Mouse (Mus musculus): Measurements from ENCODE around the gene Ccdc6.
A peak's percentile ranks its signal among the peaks of the same experiment; 100 is the strongest.

Ccdc6 gene

GRCm38 (mm10) chr10:70095031-70095470 lies 1.9 kb upstream of the Ccdc6 start:
- DNase-seq (ENCODE audit: low spot score): no peak

- DNase-seq (ENCODE audit: low spot score): no peak
Measured at GRCm38 (mm10) chr10:70095506-70096270, 1.2 kb upstream of the Ccdc6 start.

GRCm38 (mm10) chr10:70097291-70097901 lies 475 bp downstream of the Ccdc6 start:
- no peak for DNase-seq (ENCODE audit: low spot score)

- peak; percentile 28 for DNase-seq (ENCODE audit: low spot score)
Measured at GRCm38 (mm10) chr10:70097911-70098569, 1.1 kb downstream of the Ccdc6 start.

DNA sequence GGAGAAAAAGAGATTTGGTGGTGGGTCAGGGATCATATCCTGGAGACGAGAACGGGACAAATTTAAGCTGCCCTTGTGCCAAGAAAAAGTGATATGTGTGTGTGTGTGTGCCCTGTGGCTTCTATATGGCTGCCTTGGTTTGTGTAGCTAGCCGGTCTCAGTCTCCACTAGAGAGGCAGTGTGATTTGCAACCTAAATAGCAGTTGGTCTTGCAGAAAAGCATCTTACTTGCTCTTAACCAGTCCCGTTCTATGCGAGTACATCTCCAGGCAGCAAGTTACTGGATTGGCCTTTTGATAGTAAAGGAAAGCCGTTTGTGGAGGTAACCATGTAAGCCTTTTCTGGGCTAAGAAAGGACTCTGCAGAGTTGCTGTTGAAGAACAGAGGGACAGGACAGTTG lies 1.7 kb downstream of the Ccdc6 start:
- DNase-seq (ENCODE audit: low spot score): no peak

GRCm38 (mm10) chr10:70099052-70099451 lies 2.1 kb downstream of the Ccdc6 start:
- no peak for DNase-seq (ENCODE audit: low spot score)

DNA sequence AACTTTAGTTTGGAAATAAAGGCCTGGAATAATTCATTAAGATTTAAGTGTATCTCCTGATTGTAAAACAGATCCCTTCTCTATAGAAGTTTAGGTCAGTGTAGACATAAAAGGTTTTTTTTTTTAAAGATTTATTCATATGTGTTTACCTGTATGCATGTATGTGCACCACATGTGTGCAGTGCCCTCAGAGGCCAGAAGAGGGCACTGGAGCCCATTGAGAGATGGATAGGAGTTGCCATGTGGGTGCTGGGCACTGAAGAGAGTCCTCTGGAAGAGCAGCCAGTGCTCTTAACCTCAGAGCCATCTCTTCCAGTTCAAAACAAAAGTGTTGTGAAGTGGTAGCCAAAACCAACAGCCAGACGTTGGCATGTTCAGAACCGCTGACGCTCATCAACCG lies 5.2 kb downstream of the Ccdc6 start:
- DNase-seq (ENCODE audit: low spot score): no peak

- DNase-seq (ENCODE audit: low spot score): no peak
Measured at GRCm38 (mm10) chr10:70108016-70108415, 11.1 kb downstream of the Ccdc6 start.

DNA sequence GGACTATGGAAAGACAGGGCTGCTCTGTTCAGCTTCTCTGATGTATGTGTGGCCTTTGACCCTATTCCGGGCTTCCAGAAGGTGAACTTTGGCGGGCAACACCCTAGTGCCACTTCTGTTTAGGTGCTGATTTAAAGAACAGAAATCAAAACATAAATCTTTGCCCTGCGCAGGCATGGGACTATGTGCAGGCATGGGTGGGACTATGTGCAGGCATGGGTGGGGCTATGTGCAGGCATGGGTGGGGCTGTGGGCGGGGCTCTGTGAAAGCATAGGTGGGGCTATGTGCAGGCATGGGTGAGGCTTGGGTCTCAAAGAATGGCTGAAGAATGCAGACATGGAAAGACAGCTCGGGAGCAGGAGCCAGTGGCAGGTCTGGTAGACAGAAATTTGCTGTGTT lies 13.1 kb downstream of the Ccdc6 start:
- no peak for DNase-seq (ENCODE audit: low spot score)

GRCm38 (mm10) chr10:70110815-70111214 lies 13.9 kb downstream of the Ccdc6 start:
- no peak for DNase-seq (ENCODE audit: low spot score)

DNA sequence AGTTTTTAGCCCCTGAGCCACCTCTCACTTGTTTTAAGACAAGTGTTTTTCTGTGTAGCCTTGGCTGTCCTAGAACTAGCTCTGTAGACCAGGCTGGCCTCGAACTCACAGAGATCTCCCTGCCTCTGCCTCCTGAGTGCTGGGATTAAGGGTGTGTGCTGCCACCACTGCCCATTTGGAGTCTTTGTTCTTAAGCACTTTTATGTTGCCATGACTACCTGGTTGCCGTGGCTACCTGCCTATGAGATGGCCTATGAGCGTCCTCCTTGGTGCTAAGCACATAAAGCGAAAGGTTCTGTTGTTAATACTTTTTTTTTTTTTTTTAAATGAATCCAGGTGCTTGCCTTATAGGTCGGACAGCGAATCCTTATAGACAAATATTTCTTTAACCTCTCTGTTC lies 14.7 kb downstream of the Ccdc6 start:
- DNase-seq (ENCODE audit: low spot score): no peak

- no peak for DNase-seq (ENCODE audit: low spot score)
Measured at GRCm38 (mm10) chr10:70114048-70114635, 17.2 kb downstream of the Ccdc6 start.

GRCm38 (mm10) chr10:70116454-70116853 lies 19.5 kb downstream of the Ccdc6 start:
- DNase-seq (ENCODE audit: low spot score): no peak

- no peak for DNase-seq (ENCODE audit: low spot score)
Measured at GRCm38 (mm10) chr10:70119451-70119850, 22.5 kb downstream of the Ccdc6 start.

DNA sequence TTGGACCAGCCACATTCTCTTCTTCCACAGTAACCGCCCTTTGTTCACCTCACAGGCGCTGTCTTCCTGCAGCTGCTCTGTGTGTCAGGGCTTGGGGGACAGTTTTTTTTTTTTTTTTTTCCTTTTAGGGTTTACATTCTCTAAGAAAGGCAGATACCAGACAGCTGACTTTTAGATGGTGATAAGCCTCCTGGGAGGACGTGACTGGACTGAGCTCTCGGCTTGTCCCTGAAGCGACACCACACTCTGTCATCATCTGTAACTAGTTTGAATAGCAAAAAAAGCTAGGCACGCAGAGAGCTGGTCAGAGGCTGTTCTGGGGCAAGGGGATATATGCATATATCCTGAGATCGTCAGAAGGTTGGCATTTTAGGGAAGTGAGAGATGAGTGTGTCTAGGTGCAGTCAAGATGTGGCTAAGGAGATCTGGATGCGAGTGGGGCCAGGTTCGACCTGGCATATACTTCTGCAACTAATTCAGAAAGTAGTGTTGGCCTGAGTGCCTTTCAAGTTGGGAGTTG lies 23.0 kb downstream of the Ccdc6 start:
- no peak for DNase-seq (ENCODE audit: low spot score)

DNA sequence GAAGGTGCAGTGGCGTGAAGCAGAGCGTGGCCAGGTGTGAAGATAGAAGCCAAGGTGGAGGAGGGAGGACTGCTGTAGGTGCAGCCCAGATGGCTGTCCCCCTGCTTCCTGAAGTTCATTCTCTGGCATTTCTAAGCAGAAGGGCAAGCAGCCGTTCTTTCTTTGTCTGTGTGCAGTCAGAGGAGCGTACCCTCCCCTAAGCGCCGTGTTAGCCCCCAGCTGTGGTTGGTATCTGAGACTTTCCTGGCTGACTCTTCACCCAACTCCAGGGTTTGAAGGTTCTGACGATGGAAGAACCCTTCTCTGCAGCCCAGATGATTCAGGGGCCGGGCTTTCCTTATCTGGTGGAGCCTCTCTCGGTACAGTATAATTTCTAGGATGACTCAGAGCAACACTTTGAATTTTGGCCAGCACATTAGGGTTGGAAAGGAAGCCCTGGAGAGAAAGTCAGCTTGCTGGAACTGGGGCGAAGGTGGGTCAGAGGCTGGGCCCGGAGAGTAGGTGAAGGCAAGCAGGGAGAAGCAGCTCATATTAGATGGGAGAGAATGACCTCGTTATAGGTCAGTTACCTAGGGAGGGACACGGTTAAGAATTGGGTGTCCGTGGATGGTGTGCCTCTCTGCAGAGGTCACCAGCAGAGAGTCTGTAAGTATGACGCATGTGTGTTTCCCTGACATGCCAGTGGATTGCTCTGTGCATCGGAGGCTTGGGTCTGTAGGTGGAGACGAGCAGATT lies 23.9 kb downstream of the Ccdc6 start:
- no peak for DNase-seq (ENCODE audit: low spot score)

GRCm38 (mm10) chr10:70121406-70121695 lies 24.4 kb downstream of the Ccdc6 start:
- DNase-seq (ENCODE audit: low spot score): no peak

GRCm38 (mm10) chr10:70123454-70123853 lies 26.5 kb downstream of the Ccdc6 start:
- DNase-seq (ENCODE audit: low spot score): no peak

DNA sequence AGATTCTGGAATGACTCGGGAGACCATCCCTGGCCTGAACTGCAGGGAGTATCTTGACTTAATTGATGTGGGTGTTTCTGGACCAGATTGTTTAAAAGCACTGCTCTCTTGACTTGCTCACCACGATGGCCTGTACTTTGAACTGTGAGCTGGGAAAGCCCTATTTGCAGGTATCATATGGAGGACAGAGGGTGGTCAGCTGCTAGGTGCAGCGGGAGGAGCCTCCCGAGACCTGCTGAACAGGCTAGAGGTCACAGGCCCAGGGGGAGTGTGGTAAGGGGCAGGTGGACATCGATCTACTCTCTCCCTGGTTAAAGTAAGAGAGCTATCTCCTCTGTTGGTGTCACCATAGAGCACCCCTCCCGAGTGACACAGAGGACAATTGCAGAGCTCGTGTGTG lies 28.6 kb downstream of the Ccdc6 start:
- no peak for DNase-seq (ENCODE audit: low spot score)

DNA sequence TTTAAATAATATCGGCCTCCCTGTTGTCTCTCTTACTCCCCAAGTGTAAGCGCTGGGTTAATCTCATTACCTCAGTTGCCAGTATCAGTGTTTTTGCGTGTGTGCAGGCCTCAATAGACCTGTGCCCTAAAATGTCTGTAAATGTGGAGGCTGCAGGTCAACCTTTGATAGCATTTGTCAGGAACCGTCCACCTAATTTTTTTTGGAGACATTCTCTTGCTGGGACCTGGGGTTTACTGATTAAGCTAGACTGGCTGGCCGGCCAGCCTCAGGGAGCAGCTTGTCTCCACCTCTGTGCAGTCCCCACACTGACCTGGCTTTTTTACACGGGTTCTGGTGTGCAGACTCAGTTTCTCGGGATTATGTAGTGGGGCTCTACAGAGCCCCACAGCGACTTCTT lies 30.4 kb downstream of the Ccdc6 start:
- DNase-seq (ENCODE audit: low spot score): no peak

GRCm38 (mm10) chr10:70128408-70128807 lies 31.5 kb downstream of the Ccdc6 start:
- DNase-seq (ENCODE audit: low spot score): no peak

GRCm38 (mm10) chr10:70132087-70132560 lies 35.2 kb downstream of the Ccdc6 start:
- DNase-seq (ENCODE audit: low spot score): no peak
